Mouse (Mus musculus) adrenal gland, postnatal 0 days (tissue): ENCODE measurements around the gene Slc22a12. TPM values are rescaled to one million over a fixed set of nuclear protein-coding genes. Genes with fewer than 3 reads are reported as not detected.

Source experiments
- microRNA-seq: library from miRNA; unstranded; fragments of <30 nt; microRNA quantifications from one replicate; pipeline ENCODE4, GENCODE M21; 2016; ENCODE audit warnings: borderline replicate concordance; ENCODE audit not compliant: insufficient number of aligned reads
- polyA plus RNA-seq: library from polyadenylated mRNA; unstranded; fragments of >200 nt; fragmentation: Nextera tagmentation; extraction: Ambion mirVana; gene quantifications from 2 replicates; pipeline ENCODE4 v1.2.1, GENCODE M21; 2015

Slc22a12 gene
- polyA plus RNA-seq = 0.14 TPM in 1 of 2 replicates, not detected in the other

DNA sequence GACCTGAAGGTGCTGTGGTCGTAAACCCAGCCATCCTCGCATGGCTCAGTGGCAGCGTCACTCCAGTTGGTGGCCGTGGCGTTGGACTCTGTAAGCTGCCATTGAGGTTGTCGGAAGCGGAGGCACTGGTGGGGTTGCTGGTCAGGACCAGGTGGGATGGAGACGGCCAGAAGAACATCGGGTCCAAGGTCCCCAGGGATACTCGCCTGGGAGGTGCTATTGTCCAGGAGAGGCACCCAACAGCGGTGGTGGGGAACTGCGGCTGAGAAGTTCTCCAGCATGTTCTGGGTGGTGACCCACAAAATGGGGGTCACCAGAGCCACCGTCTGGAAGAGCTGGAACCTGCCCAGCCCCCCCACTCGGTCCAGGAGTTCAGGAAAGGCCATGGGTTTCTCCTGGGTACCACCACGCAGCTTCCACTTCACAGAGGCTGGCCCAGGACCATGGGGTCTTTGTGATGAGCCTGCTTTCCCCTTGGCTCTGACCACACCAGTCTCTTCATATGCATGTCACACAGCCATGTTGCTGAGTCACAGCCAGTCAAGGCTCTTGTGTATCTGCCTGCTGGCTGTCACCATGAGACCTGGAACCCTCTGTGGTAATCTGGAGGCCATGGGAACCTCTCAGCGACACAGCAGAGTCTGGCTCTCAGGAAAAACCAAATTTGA lies at the start of gene Slc22a12:
Slc22a12 (minus strand) TSS at position 666 of the 668 bp plus-strand sequence.

Small RNA genes within 50 kb of the gene (microRNA-seq; reads per million reads assigned to microRNA genes)
- gene Gm26460 = not detected

Other genes with a start within 250 kb of the Slc22a12 start
- 0.41 and 0.68 TPM in 2 replicates for gene Cdc42bpg, start 236.6 kb downstream of the Slc22a12 start, polyA plus RNA-seq
- 30.4 and 42.3 TPM in 2 replicates for gene Men1, start 208.1 kb downstream of the Slc22a12 start, polyA plus RNA-seq
- 9.9 and 12.8 TPM in 2 replicates for gene Map4k2, start 201.9 kb downstream of the Slc22a12 start, polyA plus RNA-seq
- 57.7 and 73.4 TPM in 2 replicates for gene Sf1, start 179.3 kb downstream of the Slc22a12 start, polyA plus RNA-seq
- gene Pygm, start 158.6 kb downstream of the Slc22a12 start, polyA plus RNA-seq = 31.1 and 68.3 TPM in 2 replicates
- 51.9 and 104 TPM in 2 replicates for gene Rasgrp2, start 143.7 kb downstream of the Slc22a12 start, polyA plus RNA-seq
- gene Nrxn2, start 124.3 kb downstream of the Slc22a12 start, polyA plus RNA-seq = 5.9 and 8.9 TPM in 2 replicates